Mouse (Mus musculus): ENCODE data around the gene Catsperg1.
"Not testable (repeated sequence)": the region's sequence is repeated elsewhere in the genome, so short reads cannot be mapped to it uniquely, and the experiment has no call there.

Catsperg1 gene

GRCm38 (mm10) chr7:29169231-29170065 lies 44.4 kb downstream of the Catsperg1 start:
- peak; percentile 91 to 93 for DNase-seq

GRCm38 (mm10) chr7:29168791-29169230 lies 45.0 kb downstream of the Catsperg1 start:
- DNase-seq, result peak; percentile 28 to 35

- DNase-seq, result no peak
Observed at GRCm38 (mm10) chr7:29168121-29168695, 45.6 kb downstream of the Catsperg1 start.

- DNase-seq, result no peak
Observed at GRCm38 (mm10) chr7:29167656-29168055, 46.2 kb downstream of the Catsperg1 start.

- DNase-seq, result peak; percentile 79 to 86
Observed at GRCm38 (mm10) chr7:29162750-29163525, 50.9 kb downstream of the Catsperg1 start.

GRCm38 (mm10) chr7:29162294-29162693 lies 51.5 kb downstream of the Catsperg1 start:
- DNase-seq, result no peak

- DNase-seq, result no peak
Observed at GRCm38 (mm10) chr7:29158264-29158663, 55.6 kb downstream of the Catsperg1 start.

GRCm38 (mm10) chr7:29155838-29156782 lies 57.7 kb downstream of the Catsperg1 start, which contains the start of gene Fam98c:
TSS of gene Fam98c (minus strand) at chr7:29156234.
- peak; percentile 87 to 93 for DNase-seq

GRCm38 (mm10) chr7:29155196-29155837 lies 58.5 kb downstream of the Catsperg1 start:
- peak; percentile 92 to 95 for DNase-seq

GRCm38 (mm10) chr7:29154018-29154720 lies 59.7 kb downstream of the Catsperg1 start:
- DNase-seq, result no peak

GRCm38 (mm10) chr7:29151486-29151885 lies 62.3 kb downstream of the Catsperg1 start:
- DNase-seq, result no peak

GRCm38 (mm10) chr7:29148771-29149170 lies 65.1 kb downstream of the Catsperg1 start:
- DNase-seq, result no peak

GRCm38 (mm10) chr7:29146625-29147367 lies 67.0 kb downstream of the Catsperg1 start:
- DNase-seq, result no peak

- DNase-seq, result no peak
Observed at GRCm38 (mm10) chr7:29144006-29144405, 69.8 kb downstream of the Catsperg1 start.

- DNase-seq, result no peak
Observed at GRCm38 (mm10) chr7:29141416-29141815, 72.4 kb downstream of the Catsperg1 start.

- DNase-seq, result not testable (repeated sequence)
Observed at GRCm38 (mm10) chr7:29139237-29139636, 74.6 kb downstream of the Catsperg1 start.

GRCm38 (mm10) chr7:29137429-29137828 lies 76.4 kb downstream of the Catsperg1 start:
- peak in 1 of 2 experiments; percentile 35 for DNase-seq

- peak; percentile 51 to 69 for DNase-seq
Observed at GRCm38 (mm10) chr7:29134693-29135386, 79.0 kb downstream of the Catsperg1 start, which contains the start of gene Rasgrp4. TSS of gene Rasgrp4 (plus strand) at chr7:29134851.

GRCm38 (mm10) chr7:29134230-29134629 lies 79.6 kb downstream of the Catsperg1 start:
- no peak for DNase-seq

Data from kidney, postnatal 4 days (tissue).